Mouse (Mus musculus): ENCODE measurements around the gene Gm10803.
A peak's percentile ranks its signal among the peaks of the same experiment; 100 is the strongest.

The Gm10803 gene

DNA sequence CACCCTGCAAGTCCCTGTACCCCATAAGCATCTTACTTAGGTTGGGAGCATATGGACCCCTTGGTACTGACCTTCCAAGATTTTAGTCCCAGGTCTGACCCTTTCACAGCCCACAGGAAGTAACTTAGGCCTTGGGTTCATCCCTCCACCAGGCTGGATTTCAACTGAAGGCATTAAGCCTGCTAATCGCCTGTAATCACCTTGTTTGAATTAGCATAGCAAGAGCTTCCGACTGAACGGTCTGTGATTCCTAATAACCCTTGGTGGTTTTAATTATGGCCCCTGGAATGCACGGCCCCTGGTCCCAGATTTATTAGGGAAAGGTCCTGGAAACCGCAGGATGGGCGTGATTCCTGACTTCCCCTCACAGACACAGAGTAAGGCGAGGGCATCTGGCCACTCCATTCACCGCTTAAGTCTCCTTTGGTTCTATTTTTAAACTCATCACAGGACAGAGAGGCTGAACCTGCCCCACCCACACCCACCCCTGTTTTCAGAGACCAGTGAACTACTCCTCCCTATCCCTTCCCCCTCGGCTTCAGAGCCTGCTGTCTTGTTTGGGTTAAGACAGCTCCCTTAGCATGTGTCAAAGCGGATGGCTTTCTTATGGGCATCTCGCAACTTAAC lies 31.9 kb downstream of the Gm10803 start:
- DNase-seq = no peak

- no peak for DNase-seq
Measured at GRCm38 (mm10) chr2:93593121-93593520, 32.8 kb downstream of the Gm10803 start.

GRCm38 (mm10) chr2:93597145-93597544 lies 36.8 kb downstream of the Gm10803 start:
- no peak for DNase-seq

- DNase-seq = peak; percentile 27
Measured at GRCm38 (mm10) chr2:93599731-93600130, 39.4 kb downstream of the Gm10803 start.

DNA sequence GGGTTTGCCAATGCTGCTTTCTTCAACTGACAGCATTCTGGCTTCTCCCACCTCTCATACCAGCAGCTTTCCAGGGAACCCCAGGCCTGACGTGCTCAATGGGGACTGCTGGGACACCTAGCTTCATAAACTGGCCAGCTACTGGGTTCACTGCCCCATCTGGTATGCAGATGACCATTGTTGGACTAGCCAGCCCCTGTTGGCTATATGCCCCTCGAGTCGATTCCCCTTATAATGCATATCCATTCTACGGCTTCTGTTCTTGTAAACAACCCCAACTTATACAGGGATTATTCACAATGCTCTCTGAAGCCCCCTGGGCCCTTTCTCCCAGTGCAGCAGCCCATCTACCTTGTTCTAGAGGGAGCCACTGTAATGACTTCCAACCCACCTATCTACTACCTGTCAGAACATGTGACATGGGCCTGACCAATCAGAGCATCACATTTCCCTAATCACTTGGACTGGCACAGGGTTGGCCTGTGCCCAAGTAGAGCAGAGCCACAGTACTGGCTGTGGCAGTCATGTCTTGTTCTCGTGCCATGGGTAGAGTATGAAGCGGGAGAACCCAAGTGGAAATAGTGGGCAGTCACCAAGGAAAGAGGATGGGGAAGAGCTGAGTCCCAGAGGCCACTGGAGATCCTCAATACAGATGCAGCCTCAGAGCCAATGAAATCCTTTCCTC lies 44.4 kb downstream of the Gm10803 start:
- no peak for DNase-seq

DNA sequence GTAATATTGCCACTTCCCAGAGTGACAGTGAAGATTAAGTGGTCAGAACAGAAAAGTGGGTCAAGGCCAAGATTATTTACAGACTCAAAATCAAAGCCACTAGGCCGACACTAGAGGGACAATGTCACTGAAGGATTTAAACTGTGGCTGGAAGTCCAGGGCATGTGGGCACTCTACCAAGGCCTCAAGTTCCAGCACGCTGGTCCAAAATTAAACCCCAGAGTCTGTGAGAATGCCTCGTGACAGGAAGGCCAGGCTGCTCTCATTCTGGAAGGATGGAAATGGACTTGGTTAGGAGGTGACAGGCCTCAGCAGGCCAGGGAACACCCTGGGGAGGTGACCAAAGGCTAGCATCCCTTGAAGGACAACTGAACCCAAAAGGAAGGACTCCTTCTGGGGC lies 48.4 kb downstream of the Gm10803 start:
- DNase-seq = no peak

- no peak for DNase-seq
Measured at GRCm38 (mm10) chr2:93613020-93613419, 52.7 kb downstream of the Gm10803 start.
